Mouse (Mus musculus): Measurements from ENCODE around the gene Zbtb40. TPM values are rescaled to one million over a fixed set of nuclear protein-coding genes. Genes with fewer than 3 reads are reported as not detected.

The Zbtb40 gene
- polyA plus RNA-seq, 1 experiment from 2014 or later = 5.6 TPM

- ATAC-seq (ENCODE audit: low FRiP score, low TSS enrichment) = no peak
- Histone ChIP-seq H3K27me3 (ENCODE audit: control insufficient read depth, insufficient read depth, low read length) (peaks cover 23% of the 10 kb centered on the region), H3K36me3 (ENCODE audit: control insufficient read depth, insufficient read depth, low read length) (no peaks in the 10 kb centered on the region), H3K9me3 (ENCODE audit: control insufficient read depth, low read length) (no peaks in the 10 kb centered on the region), H3K4me3 (ENCODE audit: low read length) (no peak overlapping the region), H3K9ac (ENCODE audit: low read depth, low read length) (no peak overlapping the region), H3K27ac (ENCODE audit: low read depth, low read length) (no peak overlapping the region), H3K4me1 (ENCODE audit: control insufficient read depth, insufficient read depth, low read length) (peaks cover 7% of the 10 kb centered on the region; the same call in 1 of the 2 replicates), H3K4me2 (replicated peaks; ENCODE audit: low read depth, low read length) (no peak overlapping the region)
- WGBS = 27% methylated on average over 18 of the region's 18 CpGs
These were observed 105.8 kb downstream of the Zbtb40 start for GRCm38 (mm10) chr4:136942761-136943160.

- ATAC-seq (ENCODE audit: low FRiP score, low TSS enrichment) = no peak
- no peak overlapping the region for H3K4me3 ChIP-seq (ENCODE audit: low read length)
- H3K4me2 ChIP-seq (replicated peaks; ENCODE audit: low read depth, low read length) = no peak overlapping the region
- 92% methylated on average over 5 of the region's 5 CpGs for WGBS
- H3K9me3 ChIP-seq (ENCODE audit: control insufficient read depth, low read length) = no peaks in the 10 kb centered on the region
- H3K27ac ChIP-seq (ENCODE audit: low read depth, low read length) = no peak overlapping the region
- H3K36me3 ChIP-seq (ENCODE audit: control insufficient read depth, insufficient read depth, low read length) = no peaks in the 10 kb centered on the region
- no peak overlapping the region for H3K9ac ChIP-seq (ENCODE audit: low read depth, low read length)
- H3K27me3 ChIP-seq (ENCODE audit: control insufficient read depth, insufficient read depth, low read length) = peaks cover 14% of the 10 kb centered on the region
- 0 out of 2 replicates have a peak, but pooled peaks cover 4% of the 10 kb centered on the region for H3K4me1 ChIP-seq (ENCODE audit: control insufficient read depth, insufficient read depth, low read length)
These were observed 110.7 kb downstream of the Zbtb40 start for GRCm38 (mm10) chr4:136937935-136938334.

DNA sequence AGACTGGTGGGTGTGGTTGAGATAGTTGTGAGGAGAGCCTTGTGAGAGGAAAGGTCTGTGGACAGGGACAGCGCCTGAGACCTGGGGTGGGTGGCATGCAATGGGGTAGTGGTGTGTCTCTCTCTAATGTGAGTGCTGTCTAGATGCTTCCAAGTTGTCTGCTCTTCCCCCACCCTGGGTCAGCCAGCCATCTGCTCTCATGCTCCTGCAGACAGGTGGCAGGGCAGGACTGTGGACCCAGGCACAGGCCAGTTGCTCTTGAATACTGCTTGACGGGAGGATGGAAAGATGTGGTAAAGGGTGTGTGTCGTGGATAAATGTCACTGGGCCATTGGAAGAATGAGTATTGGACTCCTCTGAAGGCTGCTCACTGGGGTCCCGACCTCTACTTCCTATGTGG lies 111.3 kb downstream of the Zbtb40 start:
- no peak overlapping the region for H3K9ac ChIP-seq (ENCODE audit: low read depth, low read length)
- 74% methylated on average over 4 of the region's 4 CpGs for WGBS
- no peak overlapping the region for H3K27ac ChIP-seq (ENCODE audit: low read depth, low read length)
- H3K4me2 ChIP-seq (replicated peaks; ENCODE audit: low read depth, low read length) = no peak overlapping the region
- peaks cover 13% of the 10 kb centered on the region for H3K27me3 ChIP-seq (ENCODE audit: control insufficient read depth, insufficient read depth, low read length)
- no peaks in the 10 kb centered on the region for H3K9me3 ChIP-seq (ENCODE audit: control insufficient read depth, low read length)
- no peaks in the 10 kb centered on the region for H3K36me3 ChIP-seq (ENCODE audit: control insufficient read depth, insufficient read depth, low read length)
- no peaks in the 10 kb centered on the region for H3K4me1 ChIP-seq (ENCODE audit: control insufficient read depth, insufficient read depth, low read length)
- no peak overlapping the region for H3K4me3 ChIP-seq (ENCODE audit: low read length)
- ATAC-seq (ENCODE audit: low FRiP score, low TSS enrichment) = no peak

GRCm38 (mm10) chr4:136934746-136935613 lies 113.6 kb downstream of the Zbtb40 start:
- no peaks in the 10 kb centered on the region for H3K27me3 ChIP-seq (ENCODE audit: control insufficient read depth, insufficient read depth, low read length)
- no peak for ATAC-seq (ENCODE audit: low FRiP score, low TSS enrichment)
- 70% methylated on average over 18 of the region's 18 CpGs for WGBS

GRCm38 (mm10) chr4:136930474-136930873 lies 118.1 kb downstream of the Zbtb40 start:
- no peak for ATAC-seq (ENCODE audit: low FRiP score, low TSS enrichment)
- H3K27ac ChIP-seq (ENCODE audit: low read depth, low read length) = no peak overlapping the region
- no peaks in the 10 kb centered on the region for H3K36me3 ChIP-seq (ENCODE audit: control insufficient read depth, insufficient read depth, low read length)
- no peak overlapping the region for H3K4me2 ChIP-seq (replicated peaks; ENCODE audit: low read depth, low read length)
- H3K4me3 ChIP-seq (ENCODE audit: low read length) = no peak overlapping the region
- H3K9me3 ChIP-seq (ENCODE audit: control insufficient read depth, low read length) = no peaks in the 10 kb centered on the region
- H3K9ac ChIP-seq (ENCODE audit: low read depth, low read length) = no peak overlapping the region
- whole genome bisulfite sequencing = 87% methylated on average over 8 of the region's 8 CpGs
- no peaks in the 10 kb centered on the region for H3K4me1 ChIP-seq (ENCODE audit: control insufficient read depth, insufficient read depth, low read length)
- H3K27me3 ChIP-seq (ENCODE audit: control insufficient read depth, insufficient read depth, low read length) = peaks cover 8% of the 10 kb centered on the region; the same call in 1 of the 2 replicates

More at GRCm38 (mm10) chr4:136934746-136935613, 113.6 kb downstream of the Zbtb40 start:
- Histone ChIP-seq H3K4me1 (ENCODE audit: control insufficient read depth, insufficient read depth, low read length) (no peaks in the 10 kb centered on the region), H3K9me3 (ENCODE audit: control insufficient read depth, low read length) (no peaks in the 10 kb centered on the region), H3K36me3 (ENCODE audit: control insufficient read depth, insufficient read depth, low read length) (no peaks in the 10 kb centered on the region), H3K4me3 (ENCODE audit: low read length) (no peak overlapping the region), H3K9ac (ENCODE audit: low read depth, low read length) (no peak overlapping the region), H3K4me2 (replicated peaks; ENCODE audit: low read depth, low read length) (no peak overlapping the region), H3K27ac (ENCODE audit: low read depth, low read length) (no peak overlapping the region)

Other genes starting within 250 kb of the Zbtb40 start
- 6.4 and 9.1 TPM in 2 replicates for gene Ephb2, start 212.8 kb downstream of the Zbtb40 start, polyA plus RNA-seq (2014; fragmentation: Nextera tagmentation; extraction: Ambion mirVana)
- 37.1 and 38.8 TPM in 2 replicates for gene C1qb, start 162.6 kb downstream of the Zbtb40 start, polyA plus RNA-seq (2014; fragmentation: Nextera tagmentation; extraction: Ambion mirVana)
- gene C1qc, start 155.7 kb downstream of the Zbtb40 start, polyA plus RNA-seq (2014; fragmentation: Nextera tagmentation; extraction: Ambion mirVana) = 16.9 and 21.3 TPM in 2 replicates
- 16.8 and 17.4 TPM in 2 replicates for gene C1qa, start 150.0 kb downstream of the Zbtb40 start, polyA plus RNA-seq (2014; fragmentation: Nextera tagmentation; extraction: Ambion mirVana)
- 0.19 and 0.27 TPM in 2 replicates for gene Epha8, start 92.0 kb downstream of the Zbtb40 start, polyA plus RNA-seq (2014; fragmentation: Nextera tagmentation; extraction: Ambion mirVana)
- gene Wnt4, start 228.7 kb upstream of the Zbtb40 start, polyA plus RNA-seq (2014; fragmentation: Nextera tagmentation; extraction: Ambion mirVana) = 16.0 and 21.4 TPM in 2 replicates

Data from kidney, embryonic 14.5 days (tissue).